In genomic region chr7:130968537-130968936, GRCm38 (mm10) we compare ENCODE assay signal across 8 mouse cellular contexts. TPM values are rescaled to one million over a fixed set of nuclear protein-coding genes. Genes with fewer than 3 reads are reported as not detected.
DNase-seq lines count a peak whose midpoint lies in the region; ATAC-seq and TF ChIP-seq lines count a peak whose summit lies in the region.

No protein-coding gene starts in this region.

- H3K27me3 ChIP-seq in kidney, adult 2 months (replicated peaks; ENCODE audit: control insufficient read depth, insufficient read depth, low read length), result no peaks in the 10 kb centered on the region
- no peaks in the 10 kb centered on the region for H3K27me3 ChIP-seq in C2C12 (ENCODE audit: control insufficient read depth, insufficient read depth, insufficient read length)
- H3K27me3 ChIP-seq in embryonic facial prominence, embryonic 14.5 days (replicated peaks; ENCODE audit: control insufficient read depth, insufficient read depth, low read length), result no peaks in the 10 kb centered on the region

- peak; percentile 23 for DNase-seq in kidney, adult 2 months
- no peak for DNase-seq in kidney, adult 11 months
- no peak for DNase-seq in embryonic facial prominence, embryonic 14.5 days (ENCODE audit: low spot score)
- peak; percentile 68 for DNase-seq in heart, postnatal 4 days
- no peak for DNase-seq in layer of hippocampus, adult 11-12 months (ENCODE audit: low spot score)
- DNase-seq in frontal cortex, postnatal 25 days (ENCODE audit: low spot score in 2 of 2), result no peak
- DNase-seq in retina, embryonic 14.5 days (ENCODE audit: low spot score), result no peak

- H3K4me2 ChIP-seq in embryonic facial prominence, embryonic 14.5 days (ENCODE audit: low read depth, low read length), result no peak overlapping the region

- ATAC-seq in embryonic facial prominence, embryonic 14.5 days (ENCODE audit: low read depth), result no peak

- WGBS in kidney, adult 2 months, result 59% methylated on average over 7 of the region's 7 CpGs
- WGBS in embryonic facial prominence, embryonic 14.5 days, result 63% methylated on average over 7 of the region's 7 CpGs

- H3K4me1 ChIP-seq in kidney, adult 2 months (ENCODE audit: control insufficient read depth, insufficient read depth, low read length), result peaks cover 10% of the 10 kb centered on the region; the same call in 1 of the 2 replicates
- H3K4me1 ChIP-seq in embryonic facial prominence, embryonic 14.5 days (ENCODE audit: control insufficient read depth, insufficient read depth, low read length), result peaks cover 55% of the 10 kb centered on the region

- peak overlapping the region; percentile 32 for H3ac ChIP-seq in C2C12 (ENCODE audit: control insufficient read depth, insufficient read length, low read depth)

- H3K36me3 ChIP-seq in kidney, adult 2 months (ENCODE audit: control insufficient read depth, insufficient read depth, low read length), result no peaks in the 10 kb centered on the region; the same call in 1 of the 2 replicates
- H3K36me3 ChIP-seq in C2C12 (ENCODE audit: control insufficient read depth, insufficient read depth), result peaks cover 27% of the 10 kb centered on the region
- H3K36me3 ChIP-seq in embryonic facial prominence, embryonic 14.5 days (ENCODE audit: control insufficient read depth, insufficient read depth, low read length), result no peaks in the 10 kb centered on the region

- no peaks in the 10 kb centered on the region for H3K79me2 ChIP-seq in C2C12 (ENCODE audit: control insufficient read depth, insufficient read depth)

- peaks cover 2% of the 10 kb centered on the region for H3K79me3 ChIP-seq in C2C12 (ENCODE audit: low read depth)

- no peaks in the 10 kb centered on the region for H3K9me3 ChIP-seq in embryonic facial prominence, embryonic 14.5 days (ENCODE audit: control insufficient read depth, low read length)

- 0 out of 2 replicates have a peak, but pooled peaks have one; percentile 4 for TF ChIP-seq CTCF in kidney, adult 2 months (conservative IDR thresholded peaks at IDR 0.05; ENCODE audit: insufficient read depth, insufficient read length, low read depth, low read length)
- no peak for TF ChIP-seq CTCF in C2C12 (IDR thresholded peaks at IDR 0.05; ENCODE audit: control insufficient read depth, insufficient read depth, insufficient read length)

- H3K9ac ChIP-seq in embryonic facial prominence, embryonic 14.5 days (ENCODE audit: low read depth, low read length), result no peak overlapping the region

- no peak overlapping the region for H3K4me3 ChIP-seq in kidney, adult 2 months (ENCODE audit: insufficient read depth, low read depth, low read length)
- H3K4me3 ChIP-seq in C2C12 (ENCODE audit: insufficient read depth, poor library complexity, severe bottlenecking), result no peak overlapping the region
- no peak overlapping the region for H3K4me3 ChIP-seq in embryonic facial prominence, embryonic 14.5 days (ENCODE audit: low read depth, low read length)

- H3K27ac ChIP-seq in kidney, adult 2 months (ENCODE audit: insufficient read depth, low read depth, low read length), result no peak overlapping the region
- peak overlapping the region; percentile 3 for H3K27ac ChIP-seq in embryonic facial prominence, embryonic 14.5 days (replicated peaks; ENCODE audit: low read depth, low read length)

- no peak for TF ChIP-seq POLR2A in kidney, adult 2 months (IDR thresholded peaks at IDR 0.05; ENCODE audit: low read depth, low read length)

TF ChIP-seq in C2C12, 6 proteins besides CTCF, POLR2A, EP300 and RAD21:
- TF ChIP-seq FOSL1 (IDR thresholded peaks at IDR 0.05; ENCODE audit: insufficient read depth, low read length, poor library complexity, severe bottlenecking), result peak; percentile 60
- TF ChIP-seq CEBPB (IDR thresholded peaks at IDR 0.05; ENCODE audit: low read depth), result no peak
- TF ChIP-seq MYOG (IDR thresholded peaks at IDR 0.05; ENCODE audit: control insufficient read depth, extremely low read depth, insufficient read length), result no peak
- no peak for TF ChIP-seq MAX (IDR thresholded peaks at IDR 0.05)
- peak; percentile 17 for TF ChIP-seq MYOD1 (IDR thresholded peaks at IDR 0.05; ENCODE audit: control insufficient read depth, insufficient read length, low read depth)
- no peak for TF ChIP-seq USF1 (IDR thresholded peaks at IDR 0.05; ENCODE audit: low read depth)
TF ChIP-seq in C2C12: peak in this region for 2.

RNA-seq across cellular contexts. Expression of gene Htra1, which starts 32.6 kb away (rescaled TPM):
- polyA plus RNA-seq in kidney, adult 2 months (2012; rRNA removed), result 97.0 and 98.2 TPM in 2 replicates
- 74.8 TPM for polyA plus RNA-seq in C2C12 (2012; fragmentation: generic; extraction: Trizol)
- 113 and 128 TPM in 2 replicates for polyA plus RNA-seq in embryonic facial prominence, embryonic 14.5 days (2014; fragmentation: Nextera tagmentation; extraction: Ambion mirVana)
- 100 to 1,000 TPM; 125 to 139 TPM for total RNA-seq in heart, postnatal 4 days (2021)

Comparison
In these comparisons a context has a peak if more than half of its experiments do, and no peak if none do; other contexts are left out.
1. DNase-seq: peak in kidney, adult 2 months (single experiment) and heart, postnatal 4 days (single experiment); none in kidney, adult 11 months (single experiment), embryonic facial prominence, embryonic 14.5 days (single experiment), layer of hippocampus, adult 11-12 months (single experiment), frontal cortex, postnatal 25 days (0 of 2) and retina, embryonic 14.5 days (single experiment).